Mouse (Mus musculus) midbrain, embryonic 11.5 days (tissue): Measurements from ENCODE around the gene Zfp458. TPM values are rescaled to one million over a fixed set of nuclear protein-coding genes. Genes with fewer than 3 reads are reported as not detected.
"Not testable (repeated sequence)": the region's sequence is repeated elsewhere in the genome, so short reads cannot be mapped to it uniquely, and the experiment has no call there.

Source experiments
- ATAC-seq: fragments of 200-750 bp; cut with Nextera tagmentation; 2 replicates; pipeline ENCODE4 v1.8.0; 2017; ENCODE audit warnings: moderate TSS enrichment, moderate library complexity; ENCODE audit not compliant: low FRiP score
- DNase-seq: peaks from one replicate; pipeline ENCODE4 v3.0.0; 2015; ENCODE audit warnings: low spot score; ENCODE audit errors: missing footprints
- H3K27ac ChIP-seq: fragments of 300-500 bp; sonication (generic); 2 replicates; pipeline ENCODE4 v1.5.1; 2014; ENCODE audit warnings: low read depth, low read length
- H3K27me3 ChIP-seq: fragments of 300-500 bp; sonication (generic); 2 replicates; pipeline ENCODE4 v1.6.1; 2014; ENCODE audit warnings: mild to moderate bottlenecking, low read length, moderate library complexity, mixed read lengths; ENCODE audit not compliant: control insufficient read depth, insufficient read depth
- H3K36me3 ChIP-seq: fragments of 300-500 bp; sonication (generic); 2 replicates; pipeline ENCODE4 v1.6.1; 2014; ENCODE audit warnings: mild to moderate bottlenecking, low read length, moderate library complexity, mixed read lengths; ENCODE audit not compliant: control insufficient read depth, insufficient read depth
- H3K4me1 ChIP-seq: fragments of 300-500 bp; sonication (generic); 2 replicates; pipeline ENCODE4 v1.6.1; 2014; ENCODE audit warnings: low read length; ENCODE audit not compliant: control insufficient read depth, insufficient read depth
- H3K4me2 ChIP-seq: fragments of 300-500 bp; sonication (generic); 2 replicates; pipeline ENCODE4 v1.6.1; 2014; ENCODE audit warnings: mild to moderate bottlenecking, moderate library complexity
- H3K4me3 ChIP-seq: fragments of 300-500 bp; sonication (generic); 2 replicates; pipeline ENCODE4 v1.5.1; 2014; ENCODE audit warnings: low read depth, low read length
- H3K9ac ChIP-seq: fragments of 300-500 bp; sonication (generic); 2 replicates; pipeline ENCODE4 v1.6.1; 2014; ENCODE audit warnings: low read length
- H3K9me3 ChIP-seq: fragments of 300-500 bp; sonication (generic); 2 replicates; pipeline ENCODE4 v1.6.1; 2016; ENCODE audit warnings: low read length; ENCODE audit not compliant: control insufficient read depth
- WGBS: fragments of 180-500 bp; shearing (Covaris S2); extraction: QIAGEN DNeasy Blood & Tissue Kit; methylation state at CpG from one replicate; pipeline ENCODE4 v1.1.7; 2014; 5-methylcytosine and 5-hydroxymethylcytosine counted together
- polyA plus RNA-seq: library from polyadenylated mRNA; unstranded; fragments of >200 nt; fragmentation: Nextera tagmentation; extraction: Ambion mirVana; gene quantifications from 2 replicates; pipeline ENCODE4 v1.2.1, GENCODE M21; 2014

The Zfp458 gene
- 2.6 and 2.9 TPM in 2 replicates for polyA plus RNA-seq

- H3K9ac ChIP-seq = no peak within 1 kb of the TSS
These were observed at the start of gene Zfp458 for GRCm38 (mm10) chr13:67278314-67278713. Gene Zfp458 (minus strand): TSS chr13:67278466.

DNA sequence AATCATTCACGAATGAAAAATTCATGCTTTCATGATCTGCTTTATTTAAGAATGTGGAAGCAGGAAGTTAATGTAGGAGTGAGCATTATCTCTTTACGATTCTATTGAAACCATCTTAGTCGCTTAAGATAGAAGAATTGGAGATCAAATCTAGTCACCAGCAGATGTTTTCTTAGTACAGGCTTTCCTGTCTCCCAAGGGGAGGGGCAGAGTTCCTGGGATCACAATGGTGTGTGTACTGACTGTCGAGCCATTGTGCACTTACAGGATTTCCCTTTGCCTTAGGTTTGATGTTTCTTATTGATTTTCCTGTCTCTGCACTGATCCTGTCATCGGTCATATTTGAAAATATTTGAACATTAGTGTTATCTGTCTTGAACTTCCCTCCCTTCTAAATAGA is 28.5 kb upstream of the Zfp458 start:
- peaks cover 2% of the 10 kb centered on the region; the same call in 1 of the 2 replicates for H3K4me1 ChIP-seq
- no peaks in the 10 kb centered on the region for H3K27me3 ChIP-seq
- peak overlapping the region; percentile 75 for H3K9ac ChIP-seq
- H3K27ac ChIP-seq = no peak overlapping the region
- H3K4me3 ChIP-seq = peak overlapping the region; percentile 61
- peak overlapping the region; percentile 90 for H3K4me2 ChIP-seq
- ATAC-seq (peak; percentile 78), DNase-seq (no peak)
- WGBS = 33% methylated on average over 5 of the region's 5 CpGs
- peaks cover under 1% of the 10 kb centered on the region; the same call in 1 of the 2 replicates for H3K9me3 ChIP-seq
- H3K36me3 ChIP-seq = no peaks in the 10 kb centered on the region

More at GRCm38 (mm10) chr13:67278314-67278713, at the start of gene Zfp458:
- H3K9me3 ChIP-seq = no peaks in the 10 kb centered on the region
- no peak within 1 kb of the TSS for H3K4me2 ChIP-seq
- WGBS = 45% methylated on average over 7 of the region's 7 CpGs
- no peaks in the 10 kb centered on the region for H3K36me3 ChIP-seq
- H3K27ac ChIP-seq = no peak within 1 kb of the TSS
- DNase-seq (no peak), ATAC-seq (no peak)
- H3K27me3 ChIP-seq = no peaks in the 10 kb centered on the region
- H3K4me1 ChIP-seq = no peaks in the 10 kb centered on the region
- no peak within 1 kb of the TSS for H3K4me3 ChIP-seq

GRCm38 (mm10) chr13:67305822-67306672 is 27.8 kb upstream of the Zfp458 start, which contains the start of gene Zfp457:
Gene Zfp457 (minus strand): TSS chr13:67306485.
- peak within 1 kb of the TSS; percentile 90 for H3K4me2 ChIP-seq
- H3K27me3 ChIP-seq = no peaks in the 10 kb centered on the region
- 9% methylated on average over 16 of the region's 16 CpGs for WGBS
- peak; percentile 100 for ATAC-seq
- peak; percentile 99 for DNase-seq
- H3K9ac ChIP-seq = peak within 1 kb of the TSS; percentile 75
- peaks cover 2% of the 10 kb centered on the region; the same call in 1 of the 2 replicates for H3K4me1 ChIP-seq
- no peaks in the 10 kb centered on the region for H3K9me3 ChIP-seq
- no peak within 1 kb of the TSS for H3K27ac ChIP-seq
- peak within 1 kb of the TSS; percentile 61 for H3K4me3 ChIP-seq
- no peaks in the 10 kb centered on the region for H3K36me3 ChIP-seq

- H3K9ac ChIP-seq = peak overlapping the region; percentile 70
- not testable (repeated sequence) for H3K27ac ChIP-seq, H3K4me1 ChIP-seq, H3K36me3 ChIP-seq, DNase-seq, H3K9me3 ChIP-seq, H3K27me3 ChIP-seq
- WGBS = 51% methylated on average over 8 of the region's 9 CpGs
- H3K4me2 ChIP-seq = peak overlapping the region; percentile 56
- ATAC-seq = peak; percentile 63
- peak overlapping the region; percentile 65 for H3K4me3 ChIP-seq
These were observed 8.7 kb downstream of the Zfp458 start for GRCm38 (mm10) chr13:67269383-67270065.

- H3K27ac ChIP-seq = no peak overlapping the region
- 10% methylated on average over 18 of the region's 18 CpGs for WGBS
These were observed 9.5 kb downstream of the Zfp458 start for GRCm38 (mm10) chr13:67268568-67269369.

DNA sequence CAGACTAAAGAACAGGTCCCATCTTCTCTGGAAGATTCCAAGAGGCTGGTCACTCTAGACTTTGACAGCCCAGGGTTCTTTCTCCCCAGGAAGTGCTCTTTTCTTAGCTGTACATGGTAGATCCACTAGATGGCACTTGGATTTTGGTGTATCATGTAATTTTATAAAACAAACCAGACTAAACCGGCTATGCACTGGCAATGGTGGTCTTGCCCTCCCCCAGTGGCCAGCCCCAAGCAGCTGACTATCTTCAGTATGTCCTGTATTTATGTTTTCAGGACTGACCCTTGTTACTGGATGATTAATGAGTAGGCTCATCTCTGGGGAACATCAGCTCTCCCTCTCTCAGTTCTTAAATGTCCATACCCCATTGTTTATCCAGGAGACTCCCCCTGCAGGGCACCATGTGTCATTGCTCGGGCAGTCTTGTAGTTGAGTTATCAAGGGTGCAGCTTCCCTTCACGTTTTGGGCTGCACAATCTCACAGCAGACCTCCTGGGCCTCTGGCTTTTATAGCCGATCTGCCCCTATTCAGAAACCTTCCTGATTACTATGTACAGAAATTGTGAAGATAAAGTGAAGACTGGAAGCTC is 64.2 kb downstream of the Zfp458 start:
- no peak overlapping the region for H3K4me3 ChIP-seq
- ATAC-seq (no peak), DNase-seq (no peak)
- H3K27ac ChIP-seq = no peak overlapping the region
- H3K4me2 ChIP-seq = no peak overlapping the region
- no peaks in the 10 kb centered on the region for H3K4me1 ChIP-seq
- H3K27me3 ChIP-seq = no peaks in the 10 kb centered on the region
- no peaks in the 10 kb centered on the region for H3K9me3 ChIP-seq
- H3K36me3 ChIP-seq = no peaks in the 10 kb centered on the region
- H3K9ac ChIP-seq = no peak overlapping the region
- 62% methylated on average over 4 of the region's 4 CpGs for WGBS

More at GRCm38 (mm10) chr13:67268568-67269369, 9.5 kb downstream of the Zfp458 start:
- H3K4me1 ChIP-seq = no peaks in the 10 kb centered on the region; the same call in 1 of the 2 replicates
- peak; percentile 97 for DNase-seq
- peaks cover 4% of the 10 kb centered on the region; the same call in 1 of the 2 replicates for H3K9me3 ChIP-seq
- peak; percentile 99 for ATAC-seq
- no peaks in the 10 kb centered on the region for H3K36me3 ChIP-seq
- H3K9ac ChIP-seq = peak overlapping the region; percentile 70
- H3K4me2 ChIP-seq = peak overlapping the region; percentile 56
- H3K27me3 ChIP-seq = no peaks in the 10 kb centered on the region
- H3K4me3 ChIP-seq = peak overlapping the region; percentile 65

Other genes starting within 250 kb of the Zfp458 start
- 6.0 and 6.7 TPM in 2 replicates for gene Zfp712, start 217.3 kb downstream of the Zfp458 start, polyA plus RNA-seq
- 8.5 and 10.3 TPM in 2 replicates for gene Zfp708, start 180.5 kb downstream of the Zfp458 start, polyA plus RNA-seq
- 1.7 and 3.0 TPM in 2 replicates for gene Gm28557, start 169.9 kb downstream of the Zfp458 start, polyA plus RNA-seq
- not detected in 2 replicates for gene Rslcan18, start 162.2 kb downstream of the Zfp458 start, polyA plus RNA-seq
- 2.2 and 2.6 TPM in 2 replicates for gene Zfp759, start 156.8 kb downstream of the Zfp458 start, polyA plus RNA-seq
- 4.3 and 6.6 TPM in 2 replicates for gene Rsl1, start 105.3 kb downstream of the Zfp458 start, polyA plus RNA-seq
- gene Zfp455, start 84.0 kb downstream of the Zfp458 start, polyA plus RNA-seq = 1.7 and 1.9 TPM in 2 replicates
- 0.12 and 0.40 TPM in 2 replicates for gene Zfp457, start 28.0 kb upstream of the Zfp458 start, polyA plus RNA-seq
- 2.1 and 2.5 TPM in 2 replicates for gene Zfp595, start 54.1 kb upstream of the Zfp458 start, polyA plus RNA-seq
- not detected in 2 replicates for gene Gm28044, start 82.1 kb upstream of the Zfp458 start, polyA plus RNA-seq
- gene Zfp953, start 82.1 kb upstream of the Zfp458 start, polyA plus RNA-seq = 1.1 and 1.2 TPM in 2 replicates
- 0.41 TPM in 1 of 2 replicates, not detected in the other for gene Gm28041, start 97.3 kb upstream of the Zfp458 start, polyA plus RNA-seq
- 0.92 and 1.3 TPM in 2 replicates for gene Zfp456, start 97.3 kb upstream of the Zfp458 start, polyA plus RNA-seq
- 3.6 and 4.0 TPM in 2 replicates for gene Zfp429, start 121.4 kb upstream of the Zfp458 start, polyA plus RNA-seq
- 0.26 and 1.3 TPM in 2 replicates for gene Zfp459, start 143.0 kb upstream of the Zfp458 start, polyA plus RNA-seq
- 7.5 and 9.4 TPM in 2 replicates for gene Zfp874a, start 173.2 kb upstream of the Zfp458 start, polyA plus RNA-seq
- 1.2 and 1.9 TPM in 2 replicates for gene Zfp874b, start 205.8 kb upstream of the Zfp458 start, polyA plus RNA-seq
- 17.9 and 19.6 TPM in 2 replicates for gene Zfp58, start 222.1 kb upstream of the Zfp458 start, polyA plus RNA-seq
- not detected in 2 replicates for gene Gm26965, start 247.7 kb upstream of the Zfp458 start, polyA plus RNA-seq
- 31.7 and 34.9 TPM in 2 replicates for gene Zfp87, start 247.7 kb upstream of the Zfp458 start, polyA plus RNA-seq